Mouse (Mus musculus) WW6 (cell line): ENCODE results near the gene Asap2.

Experiments used
- DNase-seq: peaks from one replicate; pipeline ENCODE4 v3.0.0-alpha.2; 2013; ENCODE audit warnings: low read depth, low spot score

Asap2 gene

DNA sequence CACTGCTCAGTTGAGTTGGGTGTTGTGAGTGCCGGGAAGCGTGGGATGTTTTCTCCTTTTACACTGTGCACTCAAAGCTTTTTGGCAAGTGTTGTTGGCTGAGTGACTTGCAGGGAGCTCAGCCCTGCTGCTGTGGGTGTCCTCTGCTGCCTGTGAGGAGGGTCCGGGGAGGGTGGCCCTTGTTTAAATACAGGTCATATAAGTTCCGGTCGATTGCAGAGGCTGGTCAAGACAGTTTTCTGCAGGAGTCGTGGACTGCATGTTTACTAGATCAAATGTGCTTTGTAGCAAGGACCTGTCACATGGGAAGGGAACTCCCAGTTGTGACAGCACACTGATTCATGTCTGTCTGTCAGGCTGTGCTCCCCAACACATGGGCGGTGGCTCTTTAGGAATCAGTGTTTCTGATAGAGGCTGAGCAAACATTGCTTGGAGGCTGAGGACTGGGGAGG lies 175.7 kb downstream of the Asap2 start:
- DNase-seq = no peak

DNA sequence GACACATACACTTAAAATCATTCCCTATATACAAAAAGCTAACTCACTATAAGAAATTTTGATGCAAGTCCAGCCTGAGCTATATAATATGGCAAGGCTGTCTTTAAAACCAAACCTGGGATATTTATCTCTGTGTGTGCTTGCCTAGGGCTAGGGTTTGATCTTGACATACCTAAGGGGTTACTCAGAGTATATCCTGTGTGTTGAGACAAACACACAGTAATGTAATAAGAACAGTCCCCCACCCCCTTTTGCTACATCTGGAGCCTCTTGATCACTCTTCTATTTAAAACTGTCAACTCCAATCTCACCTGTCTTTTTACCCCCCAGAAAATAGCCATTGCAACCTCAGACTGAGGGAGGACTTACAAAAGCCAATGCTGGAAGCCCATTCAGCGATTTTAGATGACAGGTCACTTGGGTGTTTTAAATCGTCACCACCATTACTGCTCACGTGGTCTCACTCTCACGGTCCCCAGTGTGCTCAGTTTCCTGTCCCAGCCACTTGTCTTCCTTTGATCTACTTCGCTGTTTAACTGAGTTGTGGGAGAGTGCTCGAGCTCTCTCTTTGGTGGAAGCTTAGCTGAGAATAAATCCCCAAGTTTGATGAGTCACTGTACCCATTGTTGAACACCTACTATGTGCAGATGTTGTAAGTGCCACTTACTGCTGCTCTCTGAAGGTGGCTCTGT lies 176.8 kb downstream of the Asap2 start:
- no peak for DNase-seq

DNA sequence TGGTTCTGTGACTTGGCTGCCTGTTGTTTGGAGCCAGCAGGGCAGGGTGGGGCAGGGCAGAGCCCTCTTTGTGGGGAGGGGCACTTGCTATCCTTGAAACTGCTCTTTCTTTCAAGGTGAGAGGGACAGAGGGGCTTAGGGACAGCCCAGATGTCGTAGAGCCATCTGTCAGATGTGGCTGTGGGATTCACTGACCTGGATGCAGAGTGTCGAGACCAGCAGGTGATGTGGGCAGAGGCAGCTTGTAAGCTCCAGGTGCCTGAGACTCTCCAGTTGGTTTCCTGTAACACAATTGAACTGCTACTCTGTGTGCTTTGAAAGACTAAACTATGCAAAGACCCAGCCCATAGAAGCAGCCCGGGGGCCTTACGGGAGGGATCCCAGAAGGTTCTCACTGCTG lies 177.5 kb downstream of the Asap2 start:
- no peak for DNase-seq

DNA sequence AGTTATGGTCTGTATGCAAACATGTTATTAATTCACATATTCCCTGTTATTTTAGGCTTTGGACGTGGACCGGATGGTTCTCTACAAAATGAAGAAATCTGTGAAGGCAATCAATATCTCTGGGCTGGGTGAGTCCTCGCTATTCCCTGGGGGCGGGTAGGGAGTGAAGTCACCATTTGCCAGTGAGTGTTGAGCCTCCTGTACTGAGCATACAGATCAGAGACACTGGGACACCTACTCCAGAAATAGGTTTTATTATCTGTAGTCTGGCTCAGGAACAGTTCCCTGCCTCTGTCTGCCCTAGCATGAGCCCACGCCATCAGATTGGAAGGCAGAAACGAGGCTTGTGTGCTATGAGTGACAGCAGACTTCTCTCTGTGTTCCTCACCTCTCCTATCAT lies 177.9 kb downstream of the Asap2 start:
- DNase-seq = no peak

DNA sequence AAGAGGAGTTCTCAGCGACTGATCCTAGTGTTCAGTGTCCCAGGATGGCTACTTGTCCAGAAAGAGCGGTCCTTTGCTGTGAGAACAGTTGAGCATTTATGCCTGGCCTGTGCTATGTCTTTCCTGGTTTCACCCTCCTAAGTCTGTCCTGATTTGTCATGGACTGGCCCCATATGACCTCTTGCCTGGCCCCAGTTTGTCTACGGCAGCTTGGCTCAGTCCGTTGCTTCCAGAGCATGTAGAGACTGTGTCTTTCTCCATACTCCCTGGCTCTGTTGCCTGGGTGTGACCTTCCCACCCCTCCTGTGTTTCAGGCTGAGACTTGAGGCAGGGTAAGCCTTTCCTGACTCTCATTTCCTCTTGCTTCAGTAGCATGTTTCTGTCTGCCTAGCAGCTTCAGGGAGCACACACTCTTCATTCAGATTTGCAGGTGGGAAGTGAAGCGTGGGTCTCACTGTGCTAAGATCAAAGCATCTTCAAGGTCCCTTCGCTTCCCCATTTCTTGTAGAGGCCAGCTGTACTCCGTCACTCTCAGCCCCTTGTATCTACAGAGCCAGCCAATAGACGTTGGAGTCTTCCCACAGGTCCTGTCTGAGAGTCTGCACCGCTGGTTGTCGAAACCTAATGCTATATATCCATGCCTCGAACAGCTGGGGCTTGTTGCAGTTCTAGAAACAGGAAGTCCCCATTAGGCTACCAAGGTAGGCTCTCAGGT lies 181.7 kb downstream of the Asap2 start:
- DNase-seq = no peak

DNA sequence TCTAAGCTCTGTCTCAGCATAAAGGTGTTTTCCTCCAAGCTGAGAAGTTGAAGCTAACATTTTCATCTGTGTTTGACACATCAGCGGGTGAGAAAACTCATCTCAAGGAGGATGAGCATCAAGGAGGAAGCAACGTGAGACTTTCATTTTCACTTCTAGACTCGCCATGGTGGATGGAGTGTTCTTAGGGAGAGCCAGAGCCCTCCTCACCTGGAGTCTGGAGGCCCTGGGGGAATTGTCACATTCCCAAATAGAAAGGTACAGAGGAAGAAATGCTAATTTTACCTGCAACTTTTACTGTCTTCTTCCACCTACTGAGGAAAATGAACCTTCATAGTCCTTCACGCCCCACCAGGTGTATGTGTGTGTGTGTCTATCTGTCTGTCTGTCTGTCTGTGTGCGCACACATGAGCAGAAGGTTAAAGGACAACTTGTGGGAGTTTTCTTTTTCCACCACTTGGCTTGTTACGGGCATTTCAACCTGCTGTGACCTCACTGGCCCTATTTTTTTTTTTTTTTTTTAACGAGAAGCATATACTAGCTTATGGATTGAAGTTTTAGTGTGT lies 183.7 kb downstream of the Asap2 start:
- DNase-seq = no peak

DNA sequence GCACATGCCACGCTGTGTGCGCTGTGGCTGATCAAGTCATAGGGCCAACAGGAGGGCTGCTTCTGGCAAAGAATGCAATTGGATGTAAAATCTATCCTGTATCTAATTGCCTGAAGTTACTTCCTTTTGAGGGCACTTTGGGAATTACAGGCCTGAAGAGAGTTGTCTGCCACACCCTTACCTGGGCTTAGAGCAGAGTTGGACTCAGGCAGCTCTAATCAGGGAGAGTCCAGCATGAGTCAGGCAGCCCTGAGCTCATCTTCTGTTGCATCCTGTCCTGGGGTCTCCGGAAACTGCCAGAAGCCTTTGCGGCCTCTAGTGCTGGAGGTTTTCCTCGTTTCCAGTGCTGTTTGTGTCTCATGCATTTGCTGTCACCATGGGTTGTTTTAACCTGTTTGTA lies 186.1 kb downstream of the Asap2 start:
- no peak for DNase-seq

DNA sequence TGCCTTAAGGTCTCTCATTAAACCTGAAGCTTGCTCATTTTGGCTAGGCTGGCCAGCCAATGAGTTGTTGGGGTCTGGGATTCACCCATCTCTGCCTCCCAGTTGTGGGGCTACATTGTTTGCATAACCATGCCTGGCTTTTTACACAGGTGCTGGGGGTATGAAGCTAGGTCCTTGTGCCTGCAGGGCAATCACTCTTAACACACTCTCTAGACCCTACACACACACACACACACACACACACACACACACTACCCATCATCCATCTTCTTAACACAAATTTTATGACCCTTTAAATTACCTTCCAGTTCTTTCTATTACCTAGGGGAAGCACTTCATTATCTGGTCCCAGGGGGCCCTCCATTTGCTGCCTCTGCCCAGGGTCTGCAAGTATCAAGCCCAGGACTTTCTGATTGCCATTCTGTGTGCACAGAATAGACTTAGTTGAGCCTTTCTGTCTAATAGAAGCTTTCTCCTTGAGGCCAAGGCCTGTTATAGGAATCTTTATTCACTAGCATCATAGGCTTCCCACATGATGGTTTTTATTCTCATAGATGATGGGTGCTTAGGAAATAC lies 187.0 kb downstream of the Asap2 start:
- DNase-seq = no peak

DNA sequence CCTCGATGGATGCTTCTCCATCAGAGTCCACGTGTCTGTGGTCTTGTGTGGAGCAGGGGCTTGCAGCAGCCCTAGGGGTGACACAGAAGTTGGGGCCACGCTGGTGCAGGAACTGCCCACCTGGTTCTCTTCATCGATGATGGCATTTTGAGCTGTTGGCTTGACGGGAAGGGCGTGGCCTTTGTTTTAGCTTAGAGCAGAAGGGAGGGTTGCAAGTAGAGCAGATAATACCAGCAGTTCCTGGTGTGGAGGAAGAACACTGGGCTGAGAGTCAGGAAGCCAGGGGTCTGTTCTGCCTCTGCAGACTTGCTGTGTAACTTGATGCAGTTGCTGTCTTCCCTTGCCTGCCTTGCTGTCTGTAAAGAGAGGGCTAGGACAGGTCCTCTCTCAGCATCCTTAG lies 189.8 kb downstream of the Asap2 start:
- no peak for DNase-seq

DNA sequence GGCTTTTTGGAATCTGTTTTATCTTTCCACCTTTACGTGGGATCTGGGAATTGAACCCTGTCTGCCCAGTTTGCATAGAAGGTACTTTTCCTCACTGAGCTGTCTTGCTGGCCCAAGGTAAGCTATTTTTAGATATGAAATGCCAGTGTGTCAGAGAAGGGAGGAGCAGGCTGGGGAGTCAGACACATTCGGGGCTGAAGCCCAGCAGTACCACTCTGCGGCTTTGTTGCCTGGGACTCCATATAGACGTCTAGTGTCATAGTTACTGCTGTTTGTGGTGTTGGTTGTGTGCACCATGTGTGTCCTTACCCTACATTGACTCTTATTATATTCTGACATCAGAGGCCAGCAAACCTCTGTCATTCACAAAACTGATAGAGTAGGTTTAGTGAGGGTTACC lies 192.5 kb downstream of the Asap2 start:
- DNase-seq = no peak

DNA sequence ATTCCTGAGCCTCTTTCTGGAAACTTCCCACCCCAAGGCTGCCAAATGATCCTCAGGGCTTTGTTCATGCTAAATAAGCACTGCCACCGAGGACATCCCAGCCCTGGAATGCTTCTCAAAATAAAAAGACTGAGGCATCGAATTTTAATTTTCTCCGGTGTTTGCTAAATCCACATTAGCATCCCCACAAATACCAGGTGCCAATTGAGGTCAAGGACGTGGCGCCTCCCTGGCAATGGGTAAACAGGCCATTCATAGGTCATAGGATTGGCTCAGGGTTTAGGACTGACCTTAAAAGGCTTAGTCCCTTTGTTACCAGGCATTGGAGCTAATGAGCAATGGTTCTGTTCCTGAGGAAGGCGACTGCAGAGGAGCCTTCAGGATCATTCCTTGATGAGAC lies 193.1 kb downstream of the Asap2 start:
- DNase-seq = no peak

DNA sequence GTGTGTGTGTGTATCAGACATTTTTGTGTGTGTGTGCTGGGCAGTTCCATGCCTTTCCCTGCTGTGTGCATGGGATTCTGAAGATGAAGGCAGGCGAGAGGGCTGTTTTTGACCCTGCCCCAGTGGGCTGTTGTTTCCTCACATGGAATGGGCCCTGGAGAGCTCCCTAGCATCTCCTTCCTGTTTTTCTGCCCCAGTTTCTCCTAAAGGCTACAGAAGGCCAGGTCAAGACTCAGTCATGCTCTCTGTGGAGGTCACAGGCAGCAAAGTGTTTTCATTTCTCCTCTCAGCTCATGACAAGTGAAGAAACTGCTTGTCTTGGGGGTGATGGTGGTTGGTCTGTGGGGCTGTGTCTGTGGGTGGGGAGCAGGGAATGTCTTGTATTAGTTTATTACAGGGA lies 195.9 kb downstream of the Asap2 start:
- no peak for DNase-seq

DNA sequence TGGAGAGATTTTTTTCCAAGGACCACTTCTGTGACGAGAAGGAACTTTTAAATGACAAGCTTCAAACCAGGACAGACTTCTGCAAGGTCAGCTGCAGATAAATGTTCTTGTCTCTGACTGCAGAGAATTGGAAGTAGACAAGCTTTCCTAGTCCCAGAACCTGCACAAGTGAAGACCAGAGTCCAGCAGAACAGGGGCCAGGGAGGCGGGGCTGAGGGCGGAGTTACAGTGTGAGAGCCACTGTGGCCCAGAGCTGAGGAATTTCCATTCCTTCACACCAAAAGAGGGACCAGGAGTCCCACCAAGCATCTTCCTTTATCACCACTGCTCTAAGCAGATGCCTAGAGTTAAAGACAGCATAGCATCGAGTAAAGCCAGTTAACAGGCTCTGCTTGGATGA lies 198.6 kb downstream of the Asap2 start:
- no peak for DNase-seq

DNA sequence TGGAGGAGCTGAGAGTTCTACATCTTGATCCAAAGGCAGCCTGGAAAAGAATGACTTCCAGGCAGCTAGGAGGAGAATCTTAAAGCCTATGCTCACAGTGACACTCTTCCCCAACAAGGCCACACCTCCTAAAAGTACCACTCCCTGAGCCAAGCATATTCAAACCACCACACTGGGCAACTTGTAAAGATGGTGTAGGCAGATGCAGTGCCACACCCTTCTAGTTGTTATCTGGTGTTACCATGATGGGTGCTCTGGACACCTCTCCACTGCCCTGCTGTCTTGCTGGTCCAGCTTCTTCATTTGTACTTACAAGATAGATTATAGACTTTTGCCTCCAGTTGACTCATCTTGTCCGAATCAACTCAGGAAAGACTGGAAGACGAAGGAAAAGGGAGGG lies 201.3 kb downstream of the Asap2 start:
- DNase-seq = no peak

DNA sequence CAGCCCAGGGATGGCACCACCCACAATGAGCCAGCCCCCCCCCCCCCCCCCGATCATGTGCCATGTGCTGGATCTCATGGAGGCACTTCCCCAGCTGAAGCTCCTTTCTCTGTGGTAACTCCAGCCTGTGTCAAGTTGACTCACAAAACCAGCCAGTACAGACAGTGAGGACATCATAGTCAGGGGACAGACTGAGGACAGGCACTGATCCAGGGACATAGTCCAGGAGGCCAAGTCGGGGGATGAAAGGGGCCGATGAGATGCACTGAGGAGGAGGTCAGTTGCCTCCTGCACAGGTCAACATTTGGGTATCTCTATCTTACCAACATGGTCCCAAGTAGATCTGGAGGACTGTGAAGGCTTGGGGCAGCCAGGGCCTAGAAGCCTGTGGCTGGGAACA lies 205.2 kb downstream of the Asap2 start:
- DNase-seq = no peak

DNA sequence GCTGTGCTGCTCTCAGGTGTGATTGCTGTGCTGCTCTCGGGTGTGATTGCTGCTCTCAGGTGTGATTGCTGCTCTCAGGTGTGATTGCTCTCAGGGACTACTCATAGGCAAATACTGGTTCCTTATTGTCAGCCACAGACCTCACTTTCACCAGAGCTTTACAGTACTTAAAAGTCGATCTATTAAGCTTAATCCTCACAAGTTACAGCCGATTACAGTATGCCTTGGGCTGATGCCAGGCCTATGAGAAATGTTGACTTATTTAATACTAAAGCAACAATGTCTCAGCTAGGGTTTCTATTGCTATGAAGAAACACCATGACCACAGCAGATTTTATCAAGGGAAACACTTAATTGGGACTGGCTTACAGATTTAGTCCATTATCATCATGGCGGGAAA lies 206.2 kb downstream of the Asap2 start:
- no peak for DNase-seq

DNA sequence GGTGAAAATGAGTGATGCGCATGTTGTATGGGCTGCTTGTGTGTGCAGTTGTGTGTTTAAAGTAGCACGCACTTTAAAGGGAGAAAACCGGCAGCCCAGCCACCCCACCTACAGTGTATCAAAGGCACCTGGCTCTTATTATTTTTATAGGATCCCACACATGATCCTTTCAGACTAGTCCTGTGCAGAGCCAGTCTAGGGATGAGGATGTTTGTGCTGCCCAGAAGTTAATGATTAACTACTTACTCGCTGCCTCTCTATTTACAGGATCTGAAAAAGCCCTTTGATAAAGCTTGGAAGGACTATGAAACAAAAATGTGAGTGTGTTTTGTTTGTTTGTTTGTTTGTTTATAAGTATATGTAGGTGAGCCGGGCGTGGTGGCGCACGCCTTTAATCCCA lies 210.4 kb downstream of the Asap2 start:
- no peak for DNase-seq

DNA sequence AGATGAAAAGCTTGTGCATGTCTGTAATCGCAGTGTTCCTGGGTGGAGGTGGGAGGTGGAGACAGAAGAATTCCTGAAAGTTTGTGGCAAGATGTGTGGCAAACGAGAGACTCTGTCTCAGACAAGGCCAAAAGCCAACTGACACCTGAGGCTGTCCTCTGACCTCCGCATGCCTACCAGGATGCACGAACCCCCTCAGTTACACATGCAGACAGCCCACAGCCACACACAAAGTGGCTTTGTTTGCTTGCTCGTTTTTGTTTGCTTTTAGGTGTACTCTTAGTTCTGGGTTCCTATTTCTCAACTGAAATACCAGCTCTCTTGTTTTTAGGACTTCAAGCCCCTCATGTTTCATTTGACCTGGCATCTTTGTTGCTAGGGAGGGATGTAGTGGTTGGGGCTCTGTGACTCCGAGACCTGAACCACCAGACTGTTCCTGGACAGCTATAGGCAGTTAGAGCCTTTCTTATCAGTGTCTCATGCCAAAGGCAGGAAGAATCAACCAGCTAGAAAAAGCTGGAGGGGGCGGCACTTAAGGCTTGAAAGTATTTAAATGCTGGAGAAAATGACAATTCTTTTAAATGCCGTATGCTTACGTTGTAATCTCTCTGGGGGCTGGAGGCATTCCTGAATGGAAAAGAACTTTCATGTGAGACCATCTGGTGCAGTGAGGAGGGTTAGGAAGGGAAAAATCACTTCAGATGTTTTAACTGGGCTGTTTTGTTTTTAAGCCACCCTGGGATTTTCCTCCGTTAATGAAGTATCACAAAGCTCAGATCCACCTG lies 211.4 kb downstream of the Asap2 start:
- no peak for DNase-seq

DNA sequence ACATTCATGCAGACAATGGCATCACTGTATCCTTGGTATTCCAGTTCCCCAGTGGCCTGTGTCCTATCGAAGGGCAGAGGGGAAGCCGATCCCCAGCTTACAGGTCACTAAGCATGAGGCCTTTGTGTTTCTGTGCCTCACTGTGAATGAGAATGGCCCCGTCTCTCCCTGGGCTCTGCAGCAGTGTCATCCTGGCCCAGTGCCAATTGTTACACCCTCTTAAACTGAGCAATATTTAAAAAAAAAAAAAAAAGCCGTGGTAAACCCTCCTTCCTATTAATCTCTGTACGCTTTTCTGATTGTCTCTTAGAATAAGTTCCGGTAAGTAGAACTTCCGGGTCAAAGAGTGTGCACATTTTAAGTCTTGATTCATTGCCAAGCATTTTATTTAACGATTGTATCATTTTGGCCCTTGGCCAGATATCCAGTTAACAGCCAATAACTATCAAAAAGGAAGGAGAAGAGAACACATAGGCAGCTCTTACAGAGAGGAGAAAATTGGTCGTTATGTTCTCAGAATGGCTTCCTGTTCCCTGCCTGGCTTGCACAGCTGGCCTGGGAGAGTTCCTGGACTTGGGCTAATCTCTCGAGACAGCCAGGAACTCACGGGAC lies 214.5 kb downstream of the Asap2 start:
- DNase-seq = no peak

DNA sequence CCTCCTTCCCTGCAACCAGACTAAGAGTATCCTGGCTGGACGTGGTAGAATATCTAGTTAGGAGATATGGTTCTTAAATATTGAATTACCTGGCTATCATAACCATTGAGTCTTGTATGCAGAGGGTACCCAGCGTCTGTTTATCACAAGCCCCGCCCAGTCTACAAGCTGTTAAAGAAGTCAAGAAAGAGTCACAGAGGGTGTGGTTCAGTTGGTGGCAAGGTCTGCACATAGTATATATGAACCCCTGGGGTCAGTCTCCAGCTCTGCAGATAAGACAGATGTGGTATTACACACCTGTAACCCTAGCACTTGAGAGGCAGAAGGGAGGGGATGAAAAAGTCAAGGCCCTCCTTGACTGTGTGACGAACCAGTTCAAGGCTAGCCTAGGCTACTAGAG lies 215.5 kb downstream of the Asap2 start:
- no peak for DNase-seq

DNA sequence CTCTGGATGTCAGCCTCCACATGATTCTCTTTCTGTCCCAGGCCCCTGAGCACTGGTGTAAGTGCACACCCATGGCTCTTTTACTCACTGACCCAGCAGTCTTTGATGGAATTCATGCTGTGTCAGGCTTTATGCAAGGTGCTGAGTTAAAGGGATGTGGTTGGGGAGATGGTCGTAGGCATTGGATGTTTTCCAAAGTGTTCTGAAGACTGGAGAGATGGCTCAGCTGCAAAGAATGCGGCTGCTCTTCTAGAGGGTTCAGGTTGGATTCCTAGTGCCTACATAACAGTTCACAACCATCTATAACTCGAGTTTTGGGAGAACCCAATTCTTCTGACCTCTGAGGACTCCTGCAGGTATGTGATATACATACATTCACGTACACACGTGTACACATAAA lies 217.2 kb downstream of the Asap2 start:
- DNase-seq = no peak
